Mouse (Mus musculus): ENCODE data around the gene Lin28a.

The Lin28a gene

DNA sequence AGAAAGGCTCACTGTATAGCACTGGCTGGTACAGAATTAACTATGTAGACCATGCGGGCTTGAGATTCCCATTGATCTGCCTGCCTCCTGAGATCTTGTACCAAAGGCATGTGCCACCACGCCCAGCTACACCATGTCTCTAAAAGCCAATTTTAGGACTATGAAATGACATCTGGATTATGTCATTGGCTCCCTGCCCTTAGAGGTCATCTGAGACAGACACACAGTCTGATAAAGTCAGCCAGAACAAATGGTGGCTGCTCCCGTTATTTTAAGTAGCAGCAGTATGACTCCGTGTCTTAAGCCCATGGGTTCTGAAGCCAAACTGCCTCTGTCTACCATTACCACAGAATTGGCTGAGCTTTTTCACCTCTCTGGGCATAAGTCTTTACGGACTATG is 38.1 kb downstream of the Lin28a start:
- peak in 1 of 2 experiments; percentile 69 for DNase-seq (ENCODE audit: inconsistent age in 2 of 2, low spot score in 1 of 2)

- no peak for DNase-seq (ENCODE audit: inconsistent age in 2 of 2, low spot score in 1 of 2)
Observed at GRCm38 (mm10) chr4:133978021-133978711, 40.5 kb downstream of the Lin28a start.

GRCm38 (mm10) chr4:133971741-133972140 is 46.9 kb downstream of the Lin28a start:
- no peak for DNase-seq (ENCODE audit: inconsistent age in 2 of 2, low spot score in 1 of 2)

- peak in 1 of 2 experiments; percentile 29 for DNase-seq (ENCODE audit: inconsistent age in 2 of 2, low spot score in 1 of 2)
Observed at GRCm38 (mm10) chr4:133970876-133971275, 47.8 kb downstream of the Lin28a start.

- DNase-seq (ENCODE audit: inconsistent age in 2 of 2, low spot score in 1 of 2) = peak in 1 of 2 experiments; percentile 34
Observed at GRCm38 (mm10) chr4:133970196-133970595, 48.4 kb downstream of the Lin28a start.

GRCm38 (mm10) chr4:133969114-133969770 is 49.4 kb downstream of the Lin28a start:
- peak; percentile 23 to 48 for DNase-seq (ENCODE audit: inconsistent age in 2 of 2, low spot score in 1 of 2)

DNA sequence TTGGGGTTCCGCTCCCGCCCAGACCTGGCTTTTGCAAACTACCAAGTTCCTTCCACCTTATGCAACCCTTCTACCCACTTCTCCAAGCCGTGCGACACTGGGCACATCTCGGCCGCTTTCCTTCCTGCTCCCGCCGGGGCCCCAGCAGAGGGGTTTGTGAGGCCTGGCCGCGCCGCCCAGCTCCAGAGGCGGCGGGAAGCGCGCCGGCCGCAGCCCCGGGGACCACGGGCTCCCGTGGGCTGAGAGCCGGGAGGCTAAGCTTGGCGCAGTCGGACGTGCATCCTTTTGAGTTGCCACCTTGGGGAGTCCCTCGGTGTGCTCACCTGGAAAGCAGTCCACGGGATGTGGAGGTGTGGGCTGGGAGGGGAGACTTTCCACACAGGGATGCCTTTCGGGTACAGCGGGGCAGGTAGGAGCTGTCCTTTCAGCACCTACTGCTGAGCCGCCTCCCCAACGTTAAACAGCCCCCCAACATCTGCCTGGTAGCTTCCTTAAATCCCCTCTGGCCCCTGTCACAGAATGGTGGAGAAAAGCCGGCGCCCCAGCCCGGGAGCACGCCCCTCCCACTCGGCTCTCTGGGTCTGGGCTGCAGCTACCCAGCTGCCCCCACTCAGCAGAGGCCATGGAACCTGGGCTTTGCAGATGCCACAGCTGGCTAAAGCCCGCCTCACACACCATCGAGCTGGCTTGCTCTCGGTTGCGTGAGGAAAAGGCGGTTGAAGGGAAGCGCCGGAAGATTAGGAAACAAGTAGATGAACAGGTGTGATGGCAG is 50.3 kb downstream of the Lin28a start, which contains the start of gene Hmgn2:
Gene Hmgn2, minus strand, starts transcription at position 501 of the 772 bp plus-strand sequence.
- no peak for DNase-seq (ENCODE audit: inconsistent age in 2 of 2, low spot score in 1 of 2)

GRCm38 (mm10) chr4:133967866-133968149 is 50.8 kb downstream of the Lin28a start:
- peak; percentile 90 to 96 for DNase-seq (ENCODE audit: inconsistent age in 2 of 2, low spot score in 1 of 2)

DNA sequence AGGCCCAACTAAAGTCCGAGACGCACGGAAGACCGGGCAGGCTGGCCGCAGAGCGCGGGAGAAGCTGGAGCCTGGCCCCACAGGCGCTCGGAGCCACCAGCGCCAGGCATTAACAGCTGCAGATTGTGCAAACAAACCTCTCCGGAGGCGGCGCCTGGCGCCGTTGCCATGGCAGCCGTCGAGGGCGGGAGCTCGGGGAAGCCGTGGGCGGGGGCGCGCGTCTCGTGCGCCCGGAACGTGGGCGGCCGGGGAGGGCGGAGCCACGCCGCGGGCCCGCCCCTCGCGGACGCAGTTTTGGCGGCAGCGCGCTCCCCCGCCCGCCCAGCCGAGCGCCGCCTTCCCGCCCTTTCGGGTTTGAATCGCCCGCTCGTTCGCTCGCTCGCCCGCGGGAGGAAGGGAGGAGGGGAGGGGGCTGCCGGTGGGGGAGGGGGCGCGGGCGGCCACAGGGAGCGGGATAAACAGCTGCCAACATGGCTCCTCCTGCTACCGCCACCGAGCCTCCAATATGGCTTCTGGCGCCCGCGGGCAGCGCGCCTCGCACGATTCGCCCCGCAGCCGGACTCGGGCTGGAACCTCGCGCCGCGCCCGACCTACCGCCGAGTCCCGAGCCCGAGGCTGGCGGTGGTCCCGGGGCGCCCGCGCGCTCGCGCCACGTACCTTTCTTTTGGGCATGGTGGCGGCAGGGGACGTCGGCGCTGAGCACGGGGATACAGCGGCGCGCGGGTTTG is 51.3 kb downstream of the Lin28a start:
- DNase-seq (ENCODE audit: inconsistent age in 2 of 2, low spot score in 1 of 2) = peak; percentile 99

DNA sequence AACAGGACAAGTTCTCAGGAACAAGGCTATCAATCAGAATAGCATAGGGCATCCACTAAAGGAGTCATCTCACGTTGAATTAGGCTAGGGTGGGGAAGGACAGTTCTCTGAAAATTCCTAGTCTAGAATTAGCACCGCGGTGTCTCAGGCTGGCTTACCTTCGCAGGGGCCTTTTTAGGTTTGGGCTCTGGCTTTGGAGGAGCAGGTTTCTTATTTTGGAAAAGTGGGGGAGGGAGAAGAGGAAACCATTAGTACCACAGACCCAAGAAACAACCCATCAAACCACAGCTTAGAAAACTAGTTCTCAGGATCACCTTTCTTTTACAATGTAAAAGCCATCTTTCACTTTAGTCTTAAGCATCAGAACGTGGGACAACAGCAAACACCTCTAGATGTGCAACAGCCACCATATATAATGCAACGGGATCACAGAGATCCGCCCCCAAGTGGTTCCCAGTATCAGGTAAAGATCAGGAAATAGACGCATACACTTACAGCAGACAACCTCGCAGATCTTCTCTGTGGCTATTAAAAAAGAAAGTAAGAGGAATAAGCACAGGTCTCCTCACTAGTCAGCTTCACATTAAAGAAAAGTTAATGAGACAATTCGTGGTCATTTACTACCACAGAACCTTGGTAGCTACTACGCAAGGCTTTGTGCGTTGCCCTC is 52.2 kb downstream of the Lin28a start:
- peak in 1 of 2 experiments; percentile 54 for DNase-seq (ENCODE audit: inconsistent age in 2 of 2, low spot score in 1 of 2)

DNA sequence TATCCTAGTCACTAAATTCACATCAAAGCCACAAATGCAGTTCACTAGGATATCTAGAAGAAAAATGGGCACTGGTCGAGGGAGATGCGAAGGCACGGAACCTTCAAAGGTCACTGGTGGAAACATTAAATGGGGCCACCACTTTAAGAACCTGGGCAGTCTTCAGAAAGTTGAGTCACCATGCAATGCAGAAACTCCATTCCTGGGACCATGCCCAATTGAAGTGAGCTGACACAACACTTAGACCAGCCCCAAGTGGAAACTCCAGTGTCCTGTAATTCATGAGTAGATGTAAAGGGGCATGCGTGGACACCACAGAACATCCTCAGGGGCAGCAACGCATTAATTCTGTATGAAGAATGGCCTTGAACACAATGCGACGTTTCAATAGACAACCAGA is 56.1 kb downstream of the Lin28a start:
- DNase-seq (ENCODE audit: inconsistent age in 2 of 2, low spot score in 1 of 2) = peak in 1 of 2 experiments; percentile 60

DNA sequence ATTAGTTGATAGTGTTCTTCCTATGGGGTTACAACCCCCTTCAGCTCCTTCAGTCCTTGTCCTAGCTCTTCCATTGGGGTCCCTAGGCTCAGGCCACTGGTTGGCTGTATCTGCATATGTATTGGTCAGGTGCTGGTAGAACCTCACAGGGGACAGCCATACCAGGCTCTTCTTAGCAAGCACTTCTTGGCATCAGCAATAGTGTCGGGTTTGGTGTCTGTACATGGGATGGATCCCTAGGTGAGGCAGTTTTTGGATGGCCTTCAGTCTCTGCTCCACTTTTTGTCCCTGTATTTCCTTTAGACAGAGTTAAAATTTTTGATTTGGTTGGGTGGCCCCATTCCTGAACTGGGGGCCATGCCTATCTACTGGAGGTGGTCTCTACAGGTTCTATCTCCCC is 59.8 kb downstream of the Lin28a start:
- DNase-seq (ENCODE audit: inconsistent age in 2 of 2, low spot score in 1 of 2) = no peak

GRCm38 (mm10) chr4:133956358-133956757 is 62.3 kb downstream of the Lin28a start:
- no peak for DNase-seq (ENCODE audit: inconsistent age in 2 of 2, low spot score in 1 of 2)
